Mouse (Mus musculus) CH12.LX (cell line): ENCODE measurements at regions not wholly inside any gene's neighbourhood (a gene's known extent, or its start where the extent isn't known, plus 50 kb on each side); places are given as distances from the start of the nearest gene placed in this dataset.
"Not testable (repeated sequence)": the region's sequence is repeated elsewhere in the genome, so short reads cannot be mapped to it uniquely, and the experiment has no call there.

Experiments used
- CHD2 ChIP-seq: IDR thresholded peaks from 2 replicates; pipeline ENCODE4 v1.6.1; 2011; ENCODE audit warnings: low read length, improper control_type of control experiment
- CTCF ChIP-seq, 2 experiments: IDR thresholded peaks in 1 of 2; conservative IDR thresholded peaks in 1 of 2; 2 replicates each; pipeline ENCODE4 v1.5.1; 2011 to 2012; ENCODE audit warnings: low read depth in 2 of 2, low read length in 2 of 2, improper control_type of control experiment in 1 of 2, inconsistent platforms in 1 of 2, mild to moderate bottlenecking in 1 of 2, moderate library complexity in 1 of 2
- MEF2A ChIP-seq: IDR thresholded peaks from 2 replicates; pipeline ENCODE4 v1.6.1; 2014; ENCODE audit warnings: low read depth, mild to moderate bottlenecking, inconsistent platforms, low read length, improper control_type of control experiment, borderline replicate concordance
- NRF1 ChIP-seq: IDR thresholded peaks from 2 replicates; pipeline ENCODE4 v1.6.1; 2014; ENCODE audit warnings: low read depth, mild to moderate bottlenecking, inconsistent platforms, low read length, improper control_type of control experiment, moderate library complexity
- POLR2A ChIP-seq: IDR thresholded peaks from 2 replicates; pipeline ENCODE4 v1.6.1; 2011; ENCODE audit warnings: low read depth, mild to moderate bottlenecking, improper control_type of control experiment, low read length
- POLR2AphosphoS2 ChIP-seq: IDR thresholded peaks from 2 replicates; pipeline ENCODE4 v1.6.1; 2011; ENCODE audit warnings: low read depth, low read length, improper control_type of control experiment
- TCF12 ChIP-seq: IDR thresholded peaks from 2 replicates; pipeline ENCODE4 v1.6.1; 2014; ENCODE audit warnings: low read depth, mild to moderate bottlenecking, inconsistent platforms, low read length, improper control_type of control experiment

GRCm38 (mm10) chr6:70109412-70109811, 682.6 kb downstream of the Rpia start:
- not testable (repeated sequence) for TF ChIP-seq POLR2AphosphoS2; CTCF (conservative IDR thresholded peaks at IDR 0.05 in 1 of 2, IDR thresholded peaks at IDR 0.05 in 1 of 2; ENCODE audit: low read depth in 2 of 2, low read length in 2 of 2); POLR2A; TCF12; CHD2; NRF1; MEF2A
